Mouse (Mus musculus) CH12.LX (cell line): Measurements from ENCODE around the gene Dusp22. TPM values are rescaled to one million over a fixed set of nuclear protein-coding genes. Genes with fewer than 3 reads are reported as not detected.
A peak's percentile ranks its signal among the peaks of the same experiment; 100 is the strongest.

ENCODE experiments used
- DNase-seq: peaks from one replicate; pipeline ENCODE4 v3.0.0-alpha.2; 2013; ENCODE audit errors: extremely low read depth
- H3K27ac ChIP-seq: 2 replicates; pipeline ENCODE4 v1.5.1; 2012; ENCODE audit warnings: low read depth, mild to moderate bottlenecking, control low read depth, moderate library complexity; ENCODE audit not compliant: insufficient read depth
- H3K27me3 ChIP-seq: replicated peaks from 2 replicates; pipeline ENCODE3; 2012; ENCODE audit warnings: inconsistent platforms
- H3K36me3 ChIP-seq, 2 experiments: replicated peaks in 1 of 2; 2 replicates each; pipeline versions ENCODE3 to v1.6.1; 2012; ENCODE audit warnings: inconsistent platforms in 1 of 2, low read length in 1 of 2, mild to moderate bottlenecking in 1 of 2, mixed read lengths in 1 of 2, moderate library complexity in 1 of 2; ENCODE audit not compliant: control insufficient read depth in 1 of 2, insufficient read depth in 1 of 2
- H3K4me1 ChIP-seq, 2 experiments: 2 replicates each; pipeline ENCODE4 v1.6.1; 2012; ENCODE audit warnings: inconsistent platforms in 1 of 2, moderate library complexity in 1 of 2; ENCODE audit not compliant: insufficient read depth in 2 of 2, control insufficient read depth in 1 of 2
- H3K4me2 ChIP-seq: 2 replicates; pipeline ENCODE4 v1.6.1; 2012; ENCODE audit warnings: low read depth, mild to moderate bottlenecking, control low read depth; ENCODE audit not compliant: poor library complexity, insufficient read depth, severe bottlenecking
- H3K4me3 ChIP-seq, 3 experiments: fragments of 150-350 bp in 1 of 3; sonication (generic) in 1 of 3; replicated peaks in 1 of 3; 2 replicates each; pipeline versions ENCODE3 to v1.5.1; 2011 to 2012; ENCODE audit warnings: low read depth in 2 of 3, low read length in 2 of 3, mild to moderate bottlenecking in 2 of 3, moderate library complexity in 2 of 3, control low read depth in 1 of 3, improper control_type of control experiment in 1 of 3, inconsistent platforms in 1 of 3, mixed read lengths in 1 of 3; ENCODE audit not compliant: poor library complexity in 1 of 3
- H3K79me2 ChIP-seq: replicated peaks from 2 replicates; pipeline ENCODE4 v1.6.1; 2012; ENCODE audit warnings: mild to moderate bottlenecking, moderate library complexity; ENCODE audit not compliant: control insufficient read depth, poor library complexity, insufficient read depth, severe bottlenecking; ENCODE audit errors: extremely low read depth
- H3K9ac ChIP-seq: 2 replicates; pipeline ENCODE4 v1.6.1; 2012; ENCODE audit warnings: low read depth, mild to moderate bottlenecking, control low read depth, moderate library complexity; ENCODE audit not compliant: insufficient read depth
- H3K9me3 ChIP-seq: replicated peaks from 2 replicates; pipeline ENCODE3; 2012; ENCODE audit warnings: low read length, inconsistent platforms, mixed read lengths
- BHLHE40 ChIP-seq: IDR thresholded peaks from 2 replicates; pipeline ENCODE4 v1.6.1; 2011; ENCODE audit warnings: mild to moderate bottlenecking, low read depth, low read length, improper control_type of control experiment
- CHD1 ChIP-seq: IDR thresholded peaks from 2 replicates; pipeline ENCODE4 v1.6.1; 2012; ENCODE audit warnings: low read depth, low read length, improper control_type of control experiment, inconsistent platforms
- CHD2 ChIP-seq: IDR thresholded peaks from 2 replicates; pipeline ENCODE4 v1.6.1; 2011; ENCODE audit warnings: low read length, improper control_type of control experiment
- CTCF ChIP-seq, 2 experiments: IDR thresholded peaks in 1 of 2; conservative IDR thresholded peaks in 1 of 2; 2 replicates each; pipeline ENCODE4 v1.5.1; 2011 to 2012; ENCODE audit warnings: low read depth in 2 of 2, low read length in 2 of 2, improper control_type of control experiment in 1 of 2, inconsistent platforms in 1 of 2, mild to moderate bottlenecking in 1 of 2, moderate library complexity in 1 of 2
- E2F4 ChIP-seq: IDR thresholded peaks from 2 replicates; pipeline ENCODE4 v1.6.1; 2011; ENCODE audit warnings: low read depth, low read length, improper control_type of control experiment; ENCODE audit not compliant: insufficient replicate concordance
- ELF1 ChIP-seq: IDR thresholded peaks from 2 replicates; pipeline ENCODE4 v1.6.1; 2014; ENCODE audit warnings: low read depth, mild to moderate bottlenecking, inconsistent platforms, low read length, improper control_type of control experiment
- EP300 ChIP-seq: IDR thresholded peaks from 2 replicates; pipeline ENCODE4 v1.6.1; 2011; ENCODE audit warnings: low read length, improper control_type of control experiment
- ETS1 ChIP-seq: conservative IDR thresholded peaks from 2 replicates; pipeline ENCODE4 v1.6.1; 2012; ENCODE audit warnings: low read depth, mild to moderate bottlenecking, inconsistent platforms, low read length, improper control_type of control experiment, moderate library complexity
- GABPA ChIP-seq: IDR thresholded peaks from 2 replicates; pipeline ENCODE4 v1.6.1; 2012; ENCODE audit warnings: low read depth, low read length, improper control_type of control experiment, inconsistent platforms; ENCODE audit not compliant: insufficient replicate concordance
- HCFC1 ChIP-seq: IDR thresholded peaks from 2 replicates; pipeline ENCODE4 v1.6.1; 2012; ENCODE audit warnings: low read depth, mild to moderate bottlenecking, inconsistent platforms, low read length, improper control_type of control experiment
- IRF4 ChIP-seq: IDR thresholded peaks from 2 replicates; pipeline ENCODE4 v1.6.1; 2014; ENCODE audit warnings: low read depth, mild to moderate bottlenecking, inconsistent platforms, low read length, improper control_type of control experiment
- JUN ChIP-seq: IDR thresholded peaks from 2 replicates; pipeline ENCODE4 v1.6.1; 2011; ENCODE audit warnings: low read depth, mild to moderate bottlenecking, low read length, improper control_type of control experiment, moderate library complexity; ENCODE audit not compliant: insufficient read depth
- JUND ChIP-seq: conservative IDR thresholded peaks from 2 replicates; pipeline ENCODE4 v1.6.1; 2011; ENCODE audit warnings: low read depth, low read length, improper control_type of control experiment
- KAT2A ChIP-seq: IDR thresholded peaks from 2 replicates; pipeline ENCODE4 v1.6.1; 2012; ENCODE audit warnings: low read length, improper control_type of control experiment, inconsistent platforms; ENCODE audit not compliant: insufficient replicate concordance
- MAFK ChIP-seq: IDR thresholded peaks from 2 replicates; pipeline ENCODE4 v1.6.1; 2011; ENCODE audit warnings: low read length, improper control_type of control experiment; ENCODE audit not compliant: insufficient replicate concordance
- MAX ChIP-seq: IDR thresholded peaks from 2 replicates; pipeline ENCODE4 v1.6.1; 2011; ENCODE audit warnings: low read length, improper control_type of control experiment
- MAZ ChIP-seq: IDR thresholded peaks from 2 replicates; pipeline ENCODE4 v1.6.1; 2012; ENCODE audit warnings: low read depth, mild to moderate bottlenecking, inconsistent platforms, low read length, improper control_type of control experiment, moderate library complexity
- MEF2A ChIP-seq: IDR thresholded peaks from 2 replicates; pipeline ENCODE4 v1.6.1; 2014; ENCODE audit warnings: low read depth, mild to moderate bottlenecking, inconsistent platforms, low read length, improper control_type of control experiment, borderline replicate concordance
- MXI1 ChIP-seq: IDR thresholded peaks from 2 replicates; pipeline ENCODE4 v1.6.1; 2011; ENCODE audit warnings: mild to moderate bottlenecking, low read depth, low read length, improper control_type of control experiment
- NELFE ChIP-seq: IDR thresholded peaks from 2 replicates; pipeline ENCODE4 v1.6.1; 2011; ENCODE audit warnings: low read depth, low read length, improper control_type of control experiment
- NRF1 ChIP-seq: IDR thresholded peaks from 2 replicates; pipeline ENCODE4 v1.6.1; 2014; ENCODE audit warnings: low read depth, mild to moderate bottlenecking, inconsistent platforms, low read length, improper control_type of control experiment, moderate library complexity
- PAX5 ChIP-seq: IDR thresholded peaks from 2 replicates; pipeline ENCODE4 v1.6.1; 2012; ENCODE audit warnings: low read length, inconsistent platforms, mixed read lengths
- POLR2A ChIP-seq: IDR thresholded peaks from 2 replicates; pipeline ENCODE4 v1.6.1; 2011; ENCODE audit warnings: low read depth, mild to moderate bottlenecking, improper control_type of control experiment, low read length
- POLR2AphosphoS2 ChIP-seq: IDR thresholded peaks from 2 replicates; pipeline ENCODE4 v1.6.1; 2011; ENCODE audit warnings: low read depth, low read length, improper control_type of control experiment
- RAD21 ChIP-seq: IDR thresholded peaks from 2 replicates; pipeline ENCODE4 v1.6.1; 2011; ENCODE audit warnings: low read depth, mild to moderate bottlenecking, low read length, improper control_type of control experiment, moderate library complexity
- RCOR1 ChIP-seq: conservative IDR thresholded peaks from 2 replicates; pipeline ENCODE4 v1.6.1; 2012; ENCODE audit warnings: low read depth, mild to moderate bottlenecking, inconsistent platforms, low read length, improper control_type of control experiment
- SIN3A ChIP-seq: IDR thresholded peaks from 2 replicates; pipeline ENCODE4 v1.6.1; 2012; ENCODE audit warnings: low read length, improper control_type of control experiment, inconsistent platforms
- SMC3 ChIP-seq: IDR thresholded peaks from 2 replicates; pipeline ENCODE4 v1.6.1; 2011; ENCODE audit warnings: low read depth, low read length, improper control_type of control experiment
- TBP ChIP-seq: conservative IDR thresholded peaks from 2 replicates; pipeline ENCODE4 v1.6.1; 2011; ENCODE audit warnings: low read depth, low read length, improper control_type of control experiment
- TCF12 ChIP-seq: IDR thresholded peaks from 2 replicates; pipeline ENCODE4 v1.6.1; 2014; ENCODE audit warnings: low read depth, mild to moderate bottlenecking, inconsistent platforms, low read length, improper control_type of control experiment
- UBTF ChIP-seq: IDR thresholded peaks from 2 replicates; pipeline ENCODE4 v1.6.1; 2012; ENCODE audit warnings: low read depth, mild to moderate bottlenecking, inconsistent platforms, low read length, improper control_type of control experiment, moderate library complexity
- USF1 ChIP-seq: IDR thresholded peaks from 2 replicates; pipeline ENCODE4 v1.6.1; 2014; ENCODE audit warnings: low read depth, mild to moderate bottlenecking, inconsistent platforms, low read length, improper control_type of control experiment
- USF2 ChIP-seq: conservative IDR thresholded peaks from 2 replicates; pipeline ENCODE4 v1.6.1; 2011; ENCODE audit warnings: low read depth, low read length, improper control_type of control experiment
- ZC3H11A ChIP-seq: IDR thresholded peaks from 2 replicates; pipeline ENCODE4 v1.6.1; 2012; ENCODE audit warnings: low read depth, mild to moderate bottlenecking, inconsistent platforms, low read length, improper control_type of control experiment
- ZMIZ1 ChIP-seq: IDR thresholded peaks from 2 replicates; pipeline ENCODE4 v1.6.1; 2012; ENCODE audit warnings: low read depth, mild to moderate bottlenecking, inconsistent platforms, low read length, improper control_type of control experiment
- ZNF384 ChIP-seq: IDR thresholded peaks from 2 replicates; pipeline ENCODE4 v1.6.1; 2012; ENCODE audit warnings: low read depth, low read length, improper control_type of control experiment, inconsistent platforms
- dilution Hi-C: fragments of 300-500 bp; cut with MboI; formaldehyde crosslinking; loops from 2 replicates; pipeline ENCODE4 v1.14.3; 2020; ENCODE audit warnings: low sequenced_read_pairs; ENCODE audit not compliant: extremely low pct_unique_long_range_greater_than_20kb, extremely low pct_ligation_motif_present
- in situ Hi-C: fragments of 300-500 bp; cut with MboI; formaldehyde crosslinking; loops from 3 replicates; pipeline ENCODE4 v1.14.3; 2019; ENCODE audit warnings: low sequenced_read_pairs, low pct_ligation_motif_present, low pct_unique_long_range_greater_than_20kb, mixed read lengths
- polyA plus RNA-seq: library from polyadenylated mRNA; unstranded; fragments of >175 nt; gene quantifications from 2 replicates; pipeline ENCODE4 v1.2.1, GENCODE M21; 2012; ENCODE audit warnings: low read depth; ENCODE audit not compliant: insufficient read length
- total RNA-seq, 2 experiments: library from RNA; depleted of rRNA; stranded (reverse); fragments of 300-350 nt in 1 of 2; fragments of >200 nt in 1 of 2; gene quantifications; 2 replicates each; pipeline ENCODE4 v1.2.3; 2012 to 2014

Gene Dusp22
- total RNA-seq (2012; rRNA removed) = 22.5 and 25.5 TPM in 2 replicates
- total RNA-seq (2014; rRNA removed) = 28.7 and 29.8 TPM in 2 replicates
- 18.0 and 18.5 TPM in 2 replicates for polyA plus RNA-seq

DNA sequence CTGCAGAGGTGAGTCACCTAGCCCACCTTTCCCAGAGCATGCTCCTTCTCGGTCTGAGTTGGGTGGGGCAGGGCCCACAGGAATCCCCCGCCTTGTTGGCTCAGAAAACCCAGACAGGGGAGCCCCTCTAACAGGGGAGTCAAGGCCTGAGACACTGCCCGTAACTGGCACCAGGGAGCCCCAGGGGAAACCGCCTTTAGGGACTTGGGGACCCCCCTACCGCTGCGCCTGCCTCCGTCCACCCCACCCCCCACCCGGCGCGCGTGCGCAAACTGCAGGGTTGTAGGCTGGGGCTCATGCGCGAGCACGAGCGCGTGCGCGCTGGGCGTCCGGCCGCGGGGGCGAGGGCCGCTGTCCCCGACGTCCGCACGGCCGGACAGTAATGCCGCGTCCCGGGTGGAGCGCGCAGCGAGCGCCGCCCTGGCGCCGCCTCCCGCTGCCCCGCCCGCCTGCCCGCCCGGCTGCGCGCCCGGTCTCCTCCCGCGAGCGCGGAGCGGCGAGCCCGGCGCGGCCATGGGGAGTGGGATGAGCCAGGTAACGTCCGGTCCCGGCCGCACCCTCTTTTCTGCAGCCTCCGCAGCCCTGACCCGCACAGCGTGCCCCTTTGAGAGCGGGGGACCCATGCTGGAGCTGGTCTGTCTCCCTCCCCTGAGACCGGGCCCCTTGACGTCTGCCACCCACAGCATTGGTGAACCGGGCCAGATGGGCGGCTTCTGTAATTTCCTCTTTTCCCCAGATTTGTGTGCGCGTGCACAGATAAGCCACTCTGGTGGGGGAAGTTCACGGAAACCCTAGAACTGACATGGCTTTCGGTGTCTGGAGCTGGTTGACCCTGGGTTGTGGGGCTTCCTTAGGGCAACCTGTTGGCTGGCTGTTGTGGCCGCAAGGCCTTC lies at the start of gene Dusp22:
Gene Dusp22 (plus strand): TSS at position 387 of the 893 bp plus-strand sequence.
- H3K27ac ChIP-seq = peak within 1 kb of the TSS; percentile 95
- in situ Hi-C loops = loop anchor here (5.0 kb wide), 2 partner anchors 58 to 92 kb away; no protein-coding TSS in a partner anchor
- H3K9ac ChIP-seq = peak within 1 kb of the TSS; percentile 96
- peaks cover 29 to 77% of the 10 kb centered on the region in 2 experiments for H3K4me1 ChIP-seq
- no peaks in the 10 kb centered on the region for H3K27me3 ChIP-seq
- H3K4me3 ChIP-seq = peak within 1 kb of the TSS; percentile 59 to 74 (median 67)
- peaks cover 0 to 4% of the 10 kb centered on the region in 2 experiments for H3K36me3 ChIP-seq
- peak within 1 kb of the TSS; percentile 96 for H3K4me2 ChIP-seq
- peak; percentile 94 for DNase-seq
- peaks cover 27% of the 10 kb centered on the region for H3K79me2 ChIP-seq
- dilution Hi-C loops = no loop called here
- no peaks in the 10 kb centered on the region for H3K9me3 ChIP-seq
- peak; percentile 84 for TF ChIP-seq TCF12
- TF ChIP-seq USF2 = no peak
- peak; percentile 88; the same call in 1 of the 2 replicates for TF ChIP-seq MAZ
- TF ChIP-seq SIN3A = peak; percentile 60
- TF ChIP-seq BHLHE40 = peak; percentile 87
- TF ChIP-seq HCFC1 = peak; percentile 51; the same call in 1 of the 2 replicates
- peak; percentile 21; the same call in 1 of the 2 replicates for TF ChIP-seq MXI1
- TF ChIP-seq NRF1 = peak; percentile 91
- TF ChIP-seq CHD1 = 0 out of 2 replicates have a peak, but pooled peaks have one; percentile 45
- TF ChIP-seq POLR2A = peak; percentile 84
- TF ChIP-seq RCOR1 = peak; percentile 72; the same call in 1 of the 2 replicates
- 0 out of 2 replicates have a peak, but pooled peaks have one; percentile 27 for TF ChIP-seq JUN
- peak; percentile 94 for TF ChIP-seq MEF2A
- peak; percentile 14; the same call in 1 of the 2 replicates for TF ChIP-seq ZNF384
- peak; percentile 89 for TF ChIP-seq TBP
- TF ChIP-seq EP300 = peak; percentile 63
- no peak for TF ChIP-seq ZC3H11A
- TF ChIP-seq MAFK = 0 out of 2 replicates have a peak, but pooled peaks have one; percentile 26
- TF ChIP-seq USF1 = no peak
- TF ChIP-seq JUND = no peak
- peak; percentile 73; the same call in 1 of the 2 replicates for TF ChIP-seq MAX
- TF ChIP-seq GABPA = no peak
- peak; percentile 34; the same call in 1 of the 2 replicates for TF ChIP-seq ELF1
- peak; percentile 72; the same call in 1 of the 2 replicates for TF ChIP-seq NELFE
- no peak; the same call in none of the 2 replicates for TF ChIP-seq RAD21
- TF ChIP-seq PAX5 = no peak
- peak; percentile 90 for TF ChIP-seq IRF4
- TF ChIP-seq POLR2AphosphoS2 = peak; percentile 52; the same call in 1 of the 2 replicates
- TF ChIP-seq ZMIZ1 = peak; percentile 30
- TF ChIP-seq E2F4 = no peak
- TF ChIP-seq CHD2 = peak; percentile 84
- TF ChIP-seq CTCF (conservative IDR thresholded peaks at IDR 0.05 in 1 of 2, IDR thresholded peaks at IDR 0.05 in 1 of 2; ENCODE audit: low read depth in 2 of 2, low read length in 2 of 2) = no peak
- peak; percentile 31 for TF ChIP-seq SMC3
- TF ChIP-seq ETS1 = peak; percentile 96
- TF ChIP-seq UBTF = peak; percentile 37; the same call in 1 of the 2 replicates
- 0 out of 2 replicates have a peak, but pooled peaks have one; percentile 82 for TF ChIP-seq KAT2A
